Mouse (Mus musculus): ENCODE results near the gene N4bp1.

- TF ChIP-seq POLR2A (IDR thresholded peaks at IDR 0.05; ENCODE audit: low read depth, low read length) (no peak), CTCF (IDR thresholded peaks at IDR 0.05; ENCODE audit: extremely low read depth, insufficient read depth, insufficient read length, insufficient replicate concordance) (no peak)
These were observed 58.5 kb downstream of the N4bp1 start for GRCm38 (mm10) chr8:86826538-86826937.

All from spleen, adult 2 months (tissue).